Mouse (Mus musculus) heart, adult 2 months (tissue): ENCODE results near the gene Arhgap18.

Experiments
- CTCF ChIP-seq: fragments of 200-600 bp; IDR thresholded peaks from 2 replicates; pipeline ENCODE4 v1.8.1; 2022; ENCODE audit warnings: antibody characterized with exemption, mild to moderate bottlenecking, moderate library complexity
- EP300 ChIP-seq: fragments of 200-500 bp; IDR thresholded peaks from 2 replicates; pipeline ENCODE4 v1.6.1; 2011; ENCODE audit warnings: low read depth, low read length, control low read depth; ENCODE audit not compliant: insufficient read depth
- POLR2A ChIP-seq: fragments of 200-500 bp; IDR thresholded peaks from 2 replicates; pipeline ENCODE4 v1.6.1; 2011; ENCODE audit warnings: mild to moderate bottlenecking, low read depth, low read length, control low read depth; ENCODE audit not compliant: insufficient read depth

DNA sequence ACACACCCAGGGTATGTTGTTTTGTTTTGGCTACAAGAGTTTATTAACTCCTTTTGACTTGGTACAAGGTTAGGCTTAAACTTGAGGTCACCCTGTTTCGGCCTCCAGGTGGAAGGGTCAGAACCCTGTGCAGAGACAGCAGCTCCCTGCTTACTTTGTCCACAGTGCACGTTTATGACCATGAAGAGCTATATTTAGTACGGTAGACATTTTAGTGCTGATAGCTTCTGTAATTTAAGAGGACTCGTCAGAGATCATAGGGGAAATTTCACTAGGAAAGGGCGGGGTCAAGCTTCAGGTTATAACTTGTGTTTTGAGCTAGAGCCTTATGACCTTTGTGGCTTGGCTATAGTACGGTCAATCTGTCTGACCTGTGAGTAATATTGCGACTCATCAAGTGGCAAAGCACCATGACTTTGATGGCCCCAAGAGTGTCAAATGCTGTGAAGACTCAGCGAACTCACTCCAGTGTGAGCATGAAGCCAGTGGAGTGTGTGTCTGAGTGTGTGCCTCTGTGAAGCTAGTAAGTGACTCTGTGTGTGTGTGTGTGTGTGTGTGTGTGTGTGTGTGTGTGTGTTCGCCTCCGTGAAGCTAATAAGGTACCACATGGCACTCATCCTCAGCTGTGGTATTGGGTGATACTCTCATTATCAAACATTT lies 45.7 kb downstream of the Arhgap18 start:
- no peak for TF ChIP-seq CTCF
- no peak for TF ChIP-seq POLR2A
- TF ChIP-seq EP300 = no peak
